Mouse (Mus musculus) MEL (cell line): ENCODE measurements around the gene Fbxo41. TPM values are rescaled to one million over a fixed set of nuclear protein-coding genes. Genes with fewer than 3 reads are reported as not detected.

ENCODE experiments used
- DNase-seq: peaks from one replicate; pipeline ENCODE4 v3.0.0; 2011; ENCODE audit warnings: low read depth, low spot score
- H3K27ac ChIP-seq: 2 replicates; pipeline ENCODE4 v1.5.1; 2012; ENCODE audit warnings: low read depth, mild to moderate bottlenecking, control low read depth, low read length, moderate library complexity; ENCODE audit not compliant: control insufficient read depth
- H3K27me3 ChIP-seq, 2 experiments: fragments of 150-350 bp in 1 of 2; sonication (generic) in 1 of 2; 2 replicates each; pipeline ENCODE4 v1.6.1; 2012; ENCODE audit warnings: low read length in 2 of 2, mild to moderate bottlenecking in 2 of 2, improper control_type of control experiment in 1 of 2, moderate library complexity in 1 of 2; ENCODE audit not compliant: insufficient read depth in 2 of 2, control insufficient read depth in 1 of 2
- H3K36me3 ChIP-seq, 2 experiments: 2 replicates each; pipeline ENCODE4 v1.6.1; 2012 to 2014; ENCODE audit warnings: low read length in 2 of 2, improper control_type of control experiment in 1 of 2, inconsistent platforms in 1 of 2, mild to moderate bottlenecking in 1 of 2; ENCODE audit not compliant: insufficient read depth in 2 of 2, control insufficient read depth in 1 of 2
- H3K4me1 ChIP-seq, 2 experiments: fragments of 150-350 bp in 1 of 2; sonication (generic) in 1 of 2; 2 replicates each; pipeline ENCODE4 v1.6.1; 2012; ENCODE audit warnings: low read length in 2 of 2, improper control_type of control experiment in 1 of 2, mild to moderate bottlenecking in 1 of 2; ENCODE audit not compliant: insufficient read depth in 2 of 2, control insufficient read depth in 1 of 2
- H3K4me3 ChIP-seq, 2 experiments: fragments of 150-350 bp in 1 of 2; sonication (generic) in 1 of 2; 2 replicates each; pipeline ENCODE4 v1.5.1; 2012; ENCODE audit warnings: low read depth in 2 of 2, low read length in 2 of 2, mild to moderate bottlenecking in 2 of 2, moderate library complexity in 2 of 2, control low read depth in 1 of 2, improper control_type of control experiment in 1 of 2; ENCODE audit not compliant: control insufficient read depth in 1 of 2, insufficient read depth in 1 of 2
- H3K79me2 ChIP-seq: 2 replicates; pipeline ENCODE4 v1.6.1; 2012; ENCODE audit warnings: mild to moderate bottlenecking, low read length, moderate library complexity; ENCODE audit not compliant: control insufficient read depth, poor library complexity, insufficient read depth
- H3K9ac ChIP-seq: 2 replicates; pipeline ENCODE4 v1.6.1; 2012; ENCODE audit warnings: low read depth, mild to moderate bottlenecking, control low read depth, low read length, moderate library complexity; ENCODE audit not compliant: control insufficient read depth, poor library complexity, severe bottlenecking
- H3K9me3 ChIP-seq: fragments of 150-350 bp; sonication (generic); replicated peaks from 2 replicates; pipeline ENCODE4 v1.6.1; 2012; ENCODE audit warnings: mild to moderate bottlenecking, low read length, improper control_type of control experiment, moderate library complexity; ENCODE audit not compliant: insufficient read depth
- BHLHE40 ChIP-seq: IDR thresholded peaks from 2 replicates; pipeline ENCODE4 v1.6.1; 2012; ENCODE audit warnings: low read depth, mild to moderate bottlenecking, inconsistent platforms, low read length, improper control_type of control experiment, borderline replicate concordance
- CHD1 ChIP-seq: IDR thresholded peaks from 2 replicates; pipeline ENCODE4 v1.6.1; 2012; ENCODE audit warnings: low read depth, mild to moderate bottlenecking, inconsistent platforms, low read length, improper control_type of control experiment
- CTCF ChIP-seq, 3 experiments: IDR thresholded peaks in 2 of 3; conservative IDR thresholded peaks in 1 of 3; 2 replicates each; pipeline ENCODE4 v1.5.1; 2011 to 2012; ENCODE audit warnings: low read length in 3 of 3, low read depth in 2 of 3, mild to moderate bottlenecking in 2 of 3, improper control_type of control experiment in 1 of 3, inconsistent platforms in 1 of 3, mixed read lengths in 1 of 3, moderate library complexity in 1 of 3; ENCODE audit not compliant: control insufficient read depth in 1 of 3, insufficient read depth in 1 of 3, poor library complexity in 1 of 3, severe bottlenecking in 1 of 3
- ELF1 ChIP-seq: IDR thresholded peaks from 2 replicates; pipeline ENCODE4 v1.6.1; 2014; ENCODE audit warnings: low read depth, mild to moderate bottlenecking, inconsistent platforms, low read length, improper control_type of control experiment, moderate library complexity
- EP300 ChIP-seq, 2 experiments: IDR thresholded peaks; 2 replicates each; pipeline ENCODE4 v1.6.1; 2011; ENCODE audit warnings: improper control_type of control experiment in 2 of 2, low read length in 2 of 2, low read depth in 1 of 2, mild to moderate bottlenecking in 1 of 2
- ETS1 ChIP-seq: IDR thresholded peaks from 2 replicates; pipeline ENCODE4 v1.6.1; 2012; ENCODE audit warnings: low read depth, mild to moderate bottlenecking, inconsistent platforms, low read length, improper control_type of control experiment, moderate library complexity
- GABPA ChIP-seq: IDR thresholded peaks from 2 replicates; pipeline ENCODE4 v1.6.1; 2012; ENCODE audit warnings: low read depth, mild to moderate bottlenecking, inconsistent platforms, low read length, improper control_type of control experiment, moderate library complexity
- GATA1 ChIP-seq: IDR thresholded peaks from 2 replicates; pipeline ENCODE4 v1.6.1; 2011; ENCODE audit warnings: low read depth, low read length, improper control_type of control experiment
- HCFC1 ChIP-seq: IDR thresholded peaks from 2 replicates; pipeline ENCODE4 v1.6.1; 2012; ENCODE audit warnings: low read depth, mild to moderate bottlenecking, inconsistent platforms, low read length, improper control_type of control experiment, moderate library complexity
- MAFK ChIP-seq: IDR thresholded peaks from 2 replicates; pipeline ENCODE4 v1.6.1; 2011; ENCODE audit warnings: low read depth, mild to moderate bottlenecking, low read length, improper control_type of control experiment, borderline replicate concordance
- MAX ChIP-seq: IDR thresholded peaks from 2 replicates; pipeline ENCODE4 v1.6.1; 2011; ENCODE audit warnings: low read length, improper control_type of control experiment
- MAZ ChIP-seq: IDR thresholded peaks from 2 replicates; pipeline ENCODE4 v1.6.1; 2012; ENCODE audit warnings: low read depth, mild to moderate bottlenecking, inconsistent platforms, low read length, improper control_type of control experiment
- MYB ChIP-seq: IDR thresholded peaks from 2 replicates; pipeline ENCODE4 v1.6.1; 2011; ENCODE audit warnings: mild to moderate bottlenecking, low read depth, low read length, improper control_type of control experiment
- MYC ChIP-seq: IDR thresholded peaks from 2 replicates; pipeline ENCODE4 v1.6.1; 2011; ENCODE audit warnings: low read depth, mild to moderate bottlenecking, low read length, improper control_type of control experiment, moderate library complexity
- NELFE ChIP-seq: IDR thresholded peaks from 2 replicates; pipeline ENCODE4 v1.6.1; 2011; ENCODE audit warnings: low read depth, low read length, improper control_type of control experiment
- NRF1 ChIP-seq: IDR thresholded peaks from 2 replicates; pipeline ENCODE4 v1.6.1; 2014; ENCODE audit warnings: low read depth, mild to moderate bottlenecking, inconsistent platforms, low read length, improper control_type of control experiment, moderate library complexity; ENCODE audit not compliant: poor library complexity, insufficient read depth, severe bottlenecking
- POLR2AphosphoS5 ChIP-seq: IDR thresholded peaks from 2 replicates; pipeline ENCODE4 v1.6.1; 2012; ENCODE audit warnings: low read depth, borderline replicate concordance, mild to moderate bottlenecking, inconsistent platforms, low read length, moderate library complexity, mixed read lengths
- RCOR1 ChIP-seq: IDR thresholded peaks from 2 replicates; pipeline ENCODE4 v1.6.1; 2012; ENCODE audit warnings: low read depth, mild to moderate bottlenecking, inconsistent platforms, low read length, improper control_type of control experiment
- SMC3 ChIP-seq: IDR thresholded peaks from 2 replicates; pipeline ENCODE4 v1.6.1; 2011; ENCODE audit warnings: low read depth, low read length, improper control_type of control experiment
- TAL1 ChIP-seq: IDR thresholded peaks from 2 replicates; pipeline ENCODE4 v1.6.1; 2012; ENCODE audit warnings: mild to moderate bottlenecking, inconsistent platforms, low read length, moderate library complexity, mixed read lengths
- TCF12 ChIP-seq: IDR thresholded peaks from 2 replicates; pipeline ENCODE4 v1.6.1; 2014; ENCODE audit warnings: low read depth, mild to moderate bottlenecking, inconsistent platforms, low read length, improper control_type of control experiment, moderate library complexity
- USF2 ChIP-seq, 2 experiments: IDR thresholded peaks; 2 replicates each; pipeline ENCODE4 v1.6.1; 2011 to 2012; ENCODE audit warnings: improper control_type of control experiment in 2 of 2, low read length in 2 of 2, borderline replicate concordance in 1 of 2, inconsistent platforms in 1 of 2, low read depth in 1 of 2, mild to moderate bottlenecking in 1 of 2; ENCODE audit not compliant: insufficient read depth in 1 of 2
- ZC3H11A ChIP-seq: IDR thresholded peaks from 2 replicates; pipeline ENCODE4 v1.6.1; 2012; ENCODE audit warnings: low read depth, mild to moderate bottlenecking, inconsistent platforms, low read length, improper control_type of control experiment
- ZKSCAN1 ChIP-seq: IDR thresholded peaks from 2 replicates; pipeline ENCODE4 v1.6.1; 2012; ENCODE audit warnings: low read depth, mild to moderate bottlenecking, inconsistent platforms, low read length, improper control_type of control experiment, moderate library complexity
- ZNF384 ChIP-seq: IDR thresholded peaks from 2 replicates; pipeline ENCODE4 v1.6.1; 2012; ENCODE audit warnings: low read depth, mild to moderate bottlenecking, inconsistent platforms, low read length, improper control_type of control experiment
- polyA plus RNA-seq, 2 experiments: library from polyadenylated mRNA; stranded (reverse) in 1 of 2; unstranded in 1 of 2; fragments of >175 nt in 1 of 2; fragments of >200 nt in 1 of 2; gene quantifications; 2 replicates each; pipeline versions ENCODE4 v1.2.1 to v1.2.4; 2012; ENCODE audit warnings: low replicate concordance in 2 of 2, low read depth in 1 of 2; ENCODE audit not compliant: insufficient read length in 2 of 2, insufficient read depth in 1 of 2, missing spikeins in 1 of 2
- total RNA-seq: library from RNA; depleted of rRNA; stranded (reverse); fragments of 300-350 nt; gene quantifications from 2 replicates; pipeline ENCODE4 v1.2.3, GENCODE M21; 2012

Fbxo41 gene
- total and polyA plus RNA-seq, 3 experiments: 0.01 to 0.04 TPM; not detected in 1

DNA sequence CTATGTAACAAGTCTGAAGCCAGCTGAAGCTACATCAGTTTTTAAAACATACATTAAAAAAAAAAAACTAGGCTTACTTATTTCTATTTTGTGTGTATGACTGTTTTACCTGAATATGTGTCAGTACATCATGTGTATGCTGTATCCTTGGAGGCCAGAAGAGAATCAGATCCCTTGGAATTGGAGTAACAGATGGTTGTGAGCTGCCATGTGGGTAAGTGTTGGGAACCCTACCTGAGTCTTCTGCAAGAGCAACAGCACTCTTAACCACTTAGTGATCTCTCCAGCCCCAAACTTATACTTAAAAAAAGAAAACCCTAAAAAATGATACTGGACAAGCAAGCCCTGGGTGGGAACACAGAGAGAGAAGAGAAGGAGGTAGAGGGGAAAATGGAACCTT lies 5.8 kb downstream of the Fbxo41 start:
- DNase-seq: no peak
- Histone ChIP-seq H3K79me2 (no peaks in the 10 kb centered on the region), H3K9me3 (no peaks in the 10 kb centered on the region), H3K9ac (no peak overlapping the region), H3K4me3 (no peak overlapping the region), H3K27ac (no peak overlapping the region), H3K36me3 (no peaks in the 10 kb centered on the region), H3K27me3 (peaks cover 0 to 9% of the 10 kb centered on the region in 2 experiments; a peak in 3 of 4 replicates), H3K4me1 (no peaks in the 10 kb centered on the region)
- TF ChIP-seq MAX (no peak), MYC (no peak), MAFK (no peak), MYB (no peak), ZKSCAN1 (no peak)

- H3K27me3 ChIP-seq: peaks cover 0 to 9% of the 10 kb centered on the region in 2 experiments; a peak in 3 of 4 replicates
- no peak overlapping the region for H3K27ac ChIP-seq
- H3K9me3 ChIP-seq: no peaks in the 10 kb centered on the region
- DNase-seq: no peak
- no peaks in the 10 kb centered on the region for H3K36me3 ChIP-seq
- no peaks in the 10 kb centered on the region for H3K79me2 ChIP-seq
- TF ChIP-seq POLR2AphosphoS5: no peak
- TF ChIP-seq HCFC1: no peak
- TF ChIP-seq ETS1: no peak
- TF ChIP-seq RCOR1: no peak
- TF ChIP-seq NRF1: no peak
- no peak overlapping the region for H3K9ac ChIP-seq
- H3K4me1 ChIP-seq: no peaks in the 10 kb centered on the region
- no peak overlapping the region for H3K4me3 ChIP-seq
Measured at GRCm38 (mm10) chr6:85491606-85492005, 11.2 kb downstream of the Fbxo41 start.

GRCm38 (mm10) chr6:85490252-85490651 lies 12.5 kb downstream of the Fbxo41 start:
- DNase-seq: no peak
- H3K79me2 ChIP-seq: no peaks in the 10 kb centered on the region
- H3K4me1 ChIP-seq: no peaks in the 10 kb centered on the region
- H3K4me3 ChIP-seq: no peak overlapping the region
- no peaks in the 10 kb centered on the region for H3K36me3 ChIP-seq
- no peak overlapping the region for H3K9ac ChIP-seq
- no peak overlapping the region for H3K27ac ChIP-seq
- H3K27me3 ChIP-seq: peaks cover 0 to 6% of the 10 kb centered on the region in 2 experiments; a peak in 3 of 4 replicates
- H3K9me3 ChIP-seq: no peaks in the 10 kb centered on the region
- no peak for TF ChIP-seq GATA1
- TF ChIP-seq ZC3H11A: no peak
- no peak for TF ChIP-seq ZNF384
- TF ChIP-seq CTCF (IDR thresholded peaks at IDR 0.05 in 2 of 3, conservative IDR thresholded peaks at IDR 0.05 in 1 of 3; ENCODE audit: control insufficient read depth in 1 of 3, insufficient read depth in 1 of 3, low read depth in 2 of 3, low read length in 3 of 3, poor library complexity in 1 of 3, severe bottlenecking in 1 of 3): no peak
- TF ChIP-seq CHD1: no peak
- no peak for TF ChIP-seq MAZ
- no peak for TF ChIP-seq SMC3
- no peak for TF ChIP-seq TCF12
- no peak for TF ChIP-seq ELF1
- no peak for TF ChIP-seq MAX
- TF ChIP-seq BHLHE40: no peak
- no peak for TF ChIP-seq EP300 (IDR thresholded peaks at IDR 0.05; ENCODE audit: low read depth in 1 of 2, low read length in 2 of 2)
- no peak for TF ChIP-seq USF2 (IDR thresholded peaks at IDR 0.05; ENCODE audit: borderline replicate concordance in 1 of 2, insufficient read depth in 1 of 2, low read depth in 1 of 2, low read length in 2 of 2)
- TF ChIP-seq GABPA: no peak
- no peak for TF ChIP-seq TAL1
- no peak for TF ChIP-seq NELFE
- no peak for TF ChIP-seq MYC
